Comparison of ENCODE assay signal across 9 mouse cellular contexts in the genomic region with DNA sequence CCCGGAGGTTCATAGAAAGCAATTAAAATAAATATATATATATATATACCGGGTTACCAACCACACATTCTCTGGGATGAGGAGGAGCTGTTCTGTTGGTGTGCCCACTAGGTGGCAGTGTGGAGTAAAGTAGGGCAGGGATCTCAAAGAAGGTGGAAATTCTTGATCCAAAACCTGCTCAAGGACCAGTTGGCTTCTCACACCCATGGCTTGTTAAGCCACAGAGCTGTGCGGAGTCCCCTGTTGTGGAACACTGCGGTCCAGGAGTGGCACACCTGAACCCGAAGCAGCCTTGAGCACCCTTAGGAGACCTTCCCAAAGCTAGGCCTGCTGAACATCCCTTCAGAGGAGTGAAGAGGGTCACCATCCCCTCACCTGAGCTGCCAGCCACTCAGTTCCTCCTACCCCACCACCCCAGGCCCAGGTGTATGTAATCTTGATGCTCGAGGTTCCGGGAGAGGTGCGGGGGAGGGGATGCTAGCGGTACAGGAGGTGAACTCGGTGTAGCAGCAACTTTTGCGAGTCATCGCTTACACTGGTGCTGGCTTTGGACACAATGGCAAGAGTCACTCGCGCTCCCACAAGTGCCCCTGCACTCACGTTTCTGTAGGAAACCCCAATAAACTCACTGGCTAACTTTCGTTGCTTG. TPM values are rescaled to one million over a fixed set of nuclear protein-coding genes. Genes with fewer than 3 reads are reported as not detected.
A peak's percentile ranks its signal among the peaks of the same experiment; 100 is the strongest.
DNase-seq lines count a peak whose midpoint lies in the region; ATAC-seq and TF ChIP-seq lines count a peak whose summit lies in the region.
"Had no signal": no experiment of that assay in that cellular context is flagged by ENCODE, and none has a peak within 500 bp of the region (broad histone marks: within the 10 kb centered on the region; RNA-seq: fewer than 3 reads in every experiment).

No protein-coding gene starts in this region.

- TF ChIP-seq POLR2A in CH12.LX (IDR thresholded peaks at IDR 0.05; ENCODE audit: low read depth, low read length), result no peak
- TF ChIP-seq POLR2A in cortical plate, adult 2 months (IDR thresholded peaks at IDR 0.05; ENCODE audit: extremely low read depth, insufficient read depth, low read length), result no peak

- dilution Hi-C loops in CH12.LX (cut with MboI; ENCODE audit: extremely low pct_ligation_motif_present, extremely low pct_unique_long_range_greater_than_20kb, low sequenced_read_pairs), result no loop called here

- peaks cover 3% of the 10 kb centered on the region for H3K27me3 ChIP-seq in CH12.LX (replicated peaks)
- no peaks in the 10 kb centered on the region for H3K27me3 ChIP-seq in heart, embryonic 11.5 days (ENCODE audit: control insufficient read depth, insufficient read depth, low read length)
- H3K27me3 ChIP-seq: hindbrain, embryonic 15.5 days had no signal

- H3K4me1 ChIP-seq in CH12.LX (ENCODE audit: control insufficient read depth in 1 of 2, insufficient read depth in 2 of 2), result no peaks in the 10 kb centered on the region; a peak in 1 of 4 replicates
- H3K4me1 ChIP-seq in cortical plate, adult 2 months (ENCODE audit: control insufficient read depth, insufficient read depth, low read length), result no peaks in the 10 kb centered on the region
- no peaks in the 10 kb centered on the region for H3K4me1 ChIP-seq in heart, embryonic 11.5 days (ENCODE audit: control insufficient read depth, insufficient read depth, low read length)
- H3K4me1 ChIP-seq: hindbrain, embryonic 15.5 days had no signal

- 46% methylated on average over 16 of the region's 16 CpGs for WGBS in heart, embryonic 11.5 days (ENCODE audit: insufficient replicate concordance)

- no peak overlapping the region for H3K27ac ChIP-seq in CH12.LX (ENCODE audit: insufficient read depth, low read depth)
- H3K27ac ChIP-seq in cortical plate, adult 2 months (ENCODE audit: insufficient read depth, low read length), result no peak overlapping the region
- H3K27ac ChIP-seq in heart, embryonic 11.5 days (ENCODE audit: low read depth, low read length), result no peak overlapping the region
- H3K27ac ChIP-seq: hindbrain, embryonic 15.5 days had no signal

- no peak overlapping the region for H3K4me2 ChIP-seq in CH12.LX (ENCODE audit: insufficient read depth, low read depth, poor library complexity, severe bottlenecking)
- no peak overlapping the region for H3K4me2 ChIP-seq in heart, embryonic 11.5 days
- H3K4me2 ChIP-seq: hindbrain, embryonic 15.5 days had no signal

- no peaks in the 10 kb centered on the region for H3K9me3 ChIP-seq in CH12.LX (replicated peaks; ENCODE audit: low read length)
- H3K9me3 ChIP-seq in heart, embryonic 11.5 days (replicated peaks; ENCODE audit: control insufficient read depth, low read length), result no peaks in the 10 kb centered on the region
- H3K9me3 ChIP-seq: hindbrain, embryonic 15.5 days had no signal

- in situ Hi-C loops in CH12.LX (cut with MboI; ENCODE audit: low pct_ligation_motif_present, low pct_unique_long_range_greater_than_20kb, low sequenced_read_pairs), result no loop called here

- H3K9ac ChIP-seq in CH12.LX (ENCODE audit: insufficient read depth, low read depth), result no peak overlapping the region
- H3K9ac ChIP-seq in heart, embryonic 11.5 days (ENCODE audit: low read depth, low read length), result no peak overlapping the region
- H3K9ac ChIP-seq: hindbrain, embryonic 15.5 days had no signal

- 0 out of 2 replicates have a peak, but pooled peaks have one; percentile 35 for ATAC-seq in heart, embryonic 11.5 days (replicated peaks; ENCODE audit: insufficient number of reproducible peaks, low FRiP score, low TSS enrichment)

- no peaks in the 10 kb centered on the region for H3K79me2 ChIP-seq in CH12.LX (replicated peaks; ENCODE audit: control insufficient read depth, extremely low read depth, insufficient read depth, poor library complexity, severe bottlenecking)

- no peak for TF ChIP-seq EP300 in CH12.LX (IDR thresholded peaks at IDR 0.05; ENCODE audit: low read length)

- no peak overlapping the region for H3K4me3 ChIP-seq in CH12.LX (replicated peaks in 1 of 3; ENCODE audit: low read depth in 2 of 3, low read length in 2 of 3, poor library complexity in 1 of 3)
- no peak overlapping the region for H3K4me3 ChIP-seq in cortical plate, adult 2 months (ENCODE audit: insufficient read depth, low read length)
- no peak overlapping the region for H3K4me3 ChIP-seq in heart, embryonic 11.5 days (ENCODE audit: low read depth, low read length)
- H3K4me3 ChIP-seq: hindbrain, embryonic 15.5 days had no signal

- H3K36me3 ChIP-seq in CH12.LX (replicated peaks in 1 of 2; ENCODE audit: control insufficient read depth in 1 of 2, insufficient read depth in 1 of 2, low read length in 1 of 2), result no peaks in the 10 kb centered on the region
- H3K36me3 ChIP-seq in heart, embryonic 11.5 days (ENCODE audit: control insufficient read depth, insufficient read depth, low read length), result no peaks in the 10 kb centered on the region
- H3K36me3 ChIP-seq: hindbrain, embryonic 15.5 days had no signal

- peak; percentile 61 for DNase-seq in CH12.LX (ENCODE audit: extremely low read depth)
- peak; percentile 75 for DNase-seq in adipocyte (ENCODE audit: low spot score)
- DNase-seq in layer of hippocampus, adult 9-11 months, result peak; percentile 22
- DNase-seq in lung, postnatal 10 days, result peak; percentile 77
- DNase-seq in right cerebral cortex, postnatal 14 days, result peak; percentile 85
- peak; percentile 87 for DNase-seq in urinary bladder, postnatal 14 days (ENCODE audit: low spot score)

- peak; percentile 45 for TF ChIP-seq RAD21 in CH12.LX (IDR thresholded peaks at IDR 0.05; ENCODE audit: low read depth, low read length)

- peak; percentile 57 to 77; a peak in 3 of 4 replicates for TF ChIP-seq CTCF in CH12.LX (conservative IDR thresholded peaks at IDR 0.05 in 1 of 2, IDR thresholded peaks at IDR 0.05 in 1 of 2; ENCODE audit: low read depth in 2 of 2, low read length in 2 of 2)
- TF ChIP-seq CTCF in cortical plate, adult 2 months (IDR thresholded peaks at IDR 0.05; ENCODE audit: extremely low read depth, insufficient read depth, low read length), result peak; percentile 74

TF ChIP-seq in CH12.LX, 34 proteins besides CTCF, POLR2A, EP300 and RAD21:
- peak; percentile 67 for TF ChIP-seq SMC3 (IDR thresholded peaks at IDR 0.05; ENCODE audit: low read depth, low read length)
- no peak for TF ChIP-seq MAFK (IDR thresholded peaks at IDR 0.05; ENCODE audit: insufficient replicate concordance, low read length)

RNA-seq across cellular contexts. Expression of gene Hsd17b6, which starts 51.1 kb away (rescaled TPM):
- total RNA-seq in CH12.LX (2012; rRNA removed) (0.08 TPM in 1 of 2 replicates, not detected in the other), CH12.LX (2014; rRNA removed) (not detected in 2 replicates)
- polyA plus RNA-seq in CH12.LX (2012; ENCODE audit: insufficient read length, low read depth), result not detected in 2 replicates
- not detected in 2 replicates for polyA plus RNA-seq in cortical plate, adult 2 months (2012; rRNA removed)
- not detected in 2 replicates for polyA plus RNA-seq in heart, embryonic 11.5 days (2014; fragmentation: Nextera tagmentation; extraction: Ambion mirVana)
- polyA plus RNA-seq: hindbrain, embryonic 15.5 days had no signal

RNA-seq across cellular contexts. Expression of gene Sdr9c7, which starts 58.0 kb away (rescaled TPM):
- total RNA-seq in CH12.LX (2012; rRNA removed) (not detected in 2 replicates), CH12.LX (2014; rRNA removed) (not detected in 2 replicates)
- polyA plus RNA-seq in CH12.LX (2012; ENCODE audit: insufficient read length, low read depth), result not detected in 2 replicates
- polyA plus RNA-seq in cortical plate, adult 2 months (2012; rRNA removed), result 0.09 and 0.15 TPM in 2 replicates
- polyA plus RNA-seq in heart, embryonic 11.5 days (2014; fragmentation: Nextera tagmentation; extraction: Ambion mirVana), result not detected in 2 replicates
- polyA plus RNA-seq: hindbrain, embryonic 15.5 days had no signal

RNA-seq across cellular contexts. Expression of gene Prim1, which starts 58.7 kb away (rescaled TPM):
- total RNA-seq in CH12.LX (2012; rRNA removed), result 69.5 and 79.6 TPM in 2 replicates
- 151 and 171 TPM in 2 replicates for total RNA-seq in CH12.LX (2014; rRNA removed)
- polyA plus RNA-seq in CH12.LX (2012; ENCODE audit: insufficient read length, low read depth), result 101 and 102 TPM in 2 replicates
- 7.5 and 8.1 TPM in 2 replicates for polyA plus RNA-seq in cortical plate, adult 2 months (2012; rRNA removed)
- polyA plus RNA-seq in heart, embryonic 11.5 days (2014; fragmentation: Nextera tagmentation; extraction: Ambion mirVana), result 56.0 and 61.4 TPM in 2 replicates

Comparison
In these comparisons a context has a peak if more than half of its experiments do, and no peak if none do; other contexts are left out.
1. DNase-seq: peak in every context shown above with its lines; median percentile 87 in urinary bladder, postnatal 14 days; 85 in right cerebral cortex, postnatal 14 days; 77 in lung, postnatal 10 days; 75 in adipocyte; 61 in CH12.LX; 22 in layer of hippocampus, adult 9-11 months.